Mouse (Mus musculus): Measurements from ENCODE around the gene Ly6g. TPM values are rescaled to one million over a fixed set of nuclear protein-coding genes. Genes with fewer than 3 reads are reported as not detected.
"Not testable (repeated sequence)": the region's sequence is repeated elsewhere in the genome, so short reads cannot be mapped to it uniquely, and the experiment has no call there.

Ly6g gene
- total RNA-seq (2017) = 13.8 and 35.6 TPM in 2 replicates

DNA sequence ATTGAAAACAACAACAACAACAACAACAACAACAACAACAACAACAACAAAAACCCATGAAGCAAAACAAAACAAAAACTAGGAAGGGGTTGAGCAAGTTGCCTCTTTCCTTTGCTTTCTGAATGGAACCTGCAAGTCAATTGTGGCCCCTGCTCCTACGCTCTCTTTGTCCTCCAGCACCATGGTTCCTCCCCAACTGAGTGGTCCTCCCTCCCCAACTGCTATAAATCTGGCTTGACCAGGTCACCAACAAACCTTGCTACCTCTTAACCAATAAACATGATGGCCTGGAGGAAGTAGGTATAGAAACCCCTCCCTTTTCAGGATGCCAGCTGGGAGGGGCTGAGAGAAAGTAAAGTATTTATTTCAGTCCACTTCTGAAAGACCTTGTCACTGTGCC lies at the start of gene Ly6g:
TSS of gene Ly6g (plus strand) at position 301 of the 400 bp plus-strand sequence.
- no peak; a peak in 1 of 4 replicates for ATAC-seq (replicated peaks in 1 of 2; ENCODE audit: insufficient read depth in 1 of 2, low FRiP score in 2 of 2, low TSS enrichment in 1 of 2, low read depth in 1 of 2, poor library complexity in 2 of 2, severe bottlenecking in 2 of 2)

DNA sequence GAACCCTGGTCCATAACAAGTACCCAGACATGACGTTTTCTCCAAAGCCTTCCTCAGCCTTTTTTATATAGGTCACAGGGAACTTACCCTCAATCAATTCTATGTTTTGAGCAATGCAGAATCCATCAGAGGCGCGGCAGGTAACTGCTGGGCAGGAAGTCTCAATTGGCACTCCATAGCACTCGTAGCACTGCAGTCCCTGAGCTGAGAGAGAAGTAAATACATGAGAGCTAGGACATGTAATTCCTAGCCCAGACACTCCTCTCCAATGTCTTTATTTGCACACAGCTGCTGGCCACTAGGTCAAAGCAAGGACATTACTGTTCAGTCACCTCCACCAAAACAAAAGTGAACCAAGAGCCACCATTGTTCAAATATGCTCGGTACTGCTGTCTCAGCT lies 44.6 kb upstream of the Ly6g start:
- not testable (repeated sequence) for ATAC-seq (replicated peaks in 1 of 2; ENCODE audit: insufficient read depth in 1 of 2, low FRiP score in 2 of 2, low TSS enrichment in 1 of 2, low read depth in 1 of 2, poor library complexity in 2 of 2, severe bottlenecking in 2 of 2)

DNA sequence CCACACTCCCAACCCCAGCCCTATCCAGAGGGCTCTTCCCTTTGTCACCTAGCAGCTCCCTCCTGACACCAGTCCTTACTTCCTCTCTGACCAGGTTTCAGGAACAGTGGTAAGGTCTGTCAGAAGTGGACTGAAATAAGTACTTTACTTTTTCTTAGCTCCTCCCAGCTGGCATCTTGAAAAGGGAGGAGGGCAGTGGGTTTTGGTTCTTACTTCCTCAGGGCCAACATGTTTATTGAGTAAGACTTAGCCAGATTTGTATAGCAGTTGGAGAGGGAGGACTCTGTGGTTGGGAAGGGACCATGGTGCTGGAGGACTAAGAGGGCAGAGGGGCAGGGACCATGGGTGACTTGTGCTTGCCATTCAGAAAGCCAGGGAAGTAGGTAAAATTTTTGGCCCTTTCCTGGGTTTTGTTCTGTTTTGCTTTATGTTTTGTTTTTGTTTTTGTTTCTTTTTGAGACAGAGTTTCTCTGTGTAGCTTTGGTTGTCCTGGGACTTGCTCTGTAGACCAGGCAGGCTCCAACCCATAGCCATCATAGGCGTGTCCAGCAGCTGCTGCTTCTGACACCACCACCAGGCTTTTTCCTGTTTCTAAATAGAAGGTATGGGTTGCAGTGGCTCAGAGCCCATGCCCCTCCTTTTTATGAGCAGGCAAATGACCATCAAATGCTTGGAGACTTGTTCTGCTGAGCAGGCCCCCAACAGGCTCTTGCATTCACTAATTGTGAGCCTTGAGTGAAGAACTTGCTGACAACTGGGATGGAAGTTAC lies 43.0 kb upstream of the Ly6g start, which contains the start of gene Ly6c2:
TSS of gene Ly6c2 (minus strand) at position 110 of the 770 bp plus-strand sequence.
- ATAC-seq (replicated peaks in 1 of 2; ENCODE audit: insufficient read depth in 1 of 2, low FRiP score in 2 of 2, low TSS enrichment in 1 of 2, low read depth in 1 of 2, poor library complexity in 2 of 2, severe bottlenecking in 2 of 2) = peak; percentile 56 to 70; a peak in 3 of 4 replicates

DNA sequence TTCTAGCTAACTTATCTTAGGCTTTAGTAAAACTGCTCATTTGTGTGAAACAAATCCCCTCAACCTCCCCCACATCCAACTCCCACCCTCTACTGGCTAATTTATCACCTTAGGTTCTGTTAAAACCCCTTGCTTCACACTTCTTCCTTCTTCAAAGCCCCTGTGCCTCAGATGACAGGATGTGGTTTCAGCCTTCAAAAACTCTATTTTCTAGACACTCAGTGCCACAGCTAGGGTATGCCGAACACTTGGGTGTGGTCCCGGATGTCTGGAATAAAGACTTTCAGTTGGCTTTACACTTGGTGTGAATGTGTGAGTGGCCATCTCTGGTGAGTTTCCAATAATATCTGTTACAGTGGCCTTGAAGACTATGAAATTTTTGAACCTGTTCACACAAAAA lies 38.5 kb upstream of the Ly6g start:
- peak in 1 of 2 experiments; percentile 34; a peak in 1 of 4 replicates for ATAC-seq (replicated peaks in 1 of 2; ENCODE audit: insufficient read depth in 1 of 2, low FRiP score in 2 of 2, low TSS enrichment in 1 of 2, low read depth in 1 of 2, poor library complexity in 2 of 2, severe bottlenecking in 2 of 2)

DNA sequence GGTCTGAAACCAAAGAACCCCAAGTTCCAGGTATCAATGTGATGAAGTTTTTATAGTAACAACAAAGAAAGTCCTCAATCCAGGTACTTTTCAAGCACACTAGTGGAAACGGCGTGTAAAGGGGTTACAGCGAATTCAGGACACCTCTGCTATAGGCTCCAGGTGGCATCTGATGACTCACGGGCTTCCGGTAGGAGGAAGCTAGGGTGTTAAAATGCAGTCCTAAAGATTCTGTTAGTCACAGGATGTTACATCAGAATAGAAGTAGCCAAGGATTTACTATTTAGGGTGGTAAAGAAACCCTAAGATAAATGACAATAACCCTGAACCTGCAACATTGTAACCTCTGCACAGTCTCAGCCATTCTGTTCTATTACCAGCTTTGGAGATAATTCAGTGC lies 37.6 kb upstream of the Ly6g start:
- ATAC-seq (replicated peaks in 1 of 2; ENCODE audit: insufficient read depth in 1 of 2, low FRiP score in 2 of 2, low TSS enrichment in 1 of 2, low read depth in 1 of 2, poor library complexity in 2 of 2, severe bottlenecking in 2 of 2) = peak in 1 of 2 experiments; percentile 17; a peak in 1 of 4 replicates

DNA sequence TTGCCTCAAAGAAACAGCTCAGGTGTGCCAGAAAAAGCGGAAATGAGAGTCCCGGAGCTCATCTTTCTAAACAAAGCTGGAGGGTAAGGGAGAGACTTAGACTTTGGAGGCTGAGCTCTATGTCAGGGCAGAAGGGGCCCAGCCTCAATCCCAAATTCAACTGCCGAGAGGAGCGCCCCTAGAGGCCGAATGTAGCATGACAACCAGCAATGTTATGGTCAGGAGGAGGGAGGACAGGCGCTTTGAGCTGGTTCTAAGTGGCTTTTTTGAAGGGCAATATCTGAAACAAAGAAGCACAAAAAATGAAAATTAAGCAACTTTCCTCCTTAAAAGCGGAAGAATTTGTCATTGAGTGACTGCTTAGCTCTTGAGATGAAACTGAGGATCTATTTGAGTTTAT lies 36.3 kb upstream of the Ly6g start:
- not testable (repeated sequence) for ATAC-seq (replicated peaks in 1 of 2; ENCODE audit: insufficient read depth in 1 of 2, low FRiP score in 2 of 2, low TSS enrichment in 1 of 2, low read depth in 1 of 2, poor library complexity in 2 of 2, severe bottlenecking in 2 of 2)

DNA sequence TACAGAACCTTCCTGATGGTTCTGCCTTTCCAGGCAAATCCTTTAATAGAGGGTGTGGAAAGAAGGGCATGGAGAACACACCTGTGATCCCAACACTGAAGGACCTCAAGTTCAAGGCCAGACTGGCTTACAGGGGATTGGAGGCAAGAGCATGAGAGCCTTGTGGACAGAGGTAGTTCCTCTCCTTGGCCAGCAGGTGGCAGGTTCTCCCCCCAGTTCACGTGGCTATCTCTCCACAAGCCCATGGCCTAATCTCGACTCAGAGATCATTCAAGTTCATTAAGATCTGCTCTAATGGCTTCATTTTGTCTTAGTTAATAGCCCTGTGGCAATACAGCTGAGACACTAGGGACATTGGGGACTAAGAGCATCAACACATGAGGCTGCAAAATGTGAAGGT lies 35.0 kb upstream of the Ly6g start:
- ATAC-seq (replicated peaks in 1 of 2; ENCODE audit: insufficient read depth in 1 of 2, low FRiP score in 2 of 2, low TSS enrichment in 1 of 2, low read depth in 1 of 2, poor library complexity in 2 of 2, severe bottlenecking in 2 of 2) = no peak; a peak in 1 of 4 replicates

DNA sequence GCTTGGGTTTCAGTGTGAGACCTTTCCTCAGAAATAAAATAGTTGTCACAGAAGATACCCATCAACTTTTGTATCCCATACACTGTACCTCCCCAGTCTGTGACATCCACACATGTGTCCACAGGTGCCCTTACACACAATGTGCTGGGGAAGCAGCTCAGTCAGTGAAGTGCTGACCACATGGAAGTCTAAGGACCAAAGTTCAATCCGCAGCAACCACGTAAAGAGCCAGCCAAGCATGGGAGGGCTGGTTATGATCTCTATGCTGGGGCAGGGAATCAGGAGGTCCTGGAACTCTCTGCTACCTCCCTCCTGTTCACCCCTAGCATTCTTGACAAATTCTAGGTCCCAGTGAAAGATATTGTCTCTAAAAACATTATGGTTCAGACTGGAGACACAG lies 22.7 kb upstream of the Ly6g start:
- not testable (repeated sequence) for ATAC-seq (replicated peaks in 1 of 2; ENCODE audit: insufficient read depth in 1 of 2, low FRiP score in 2 of 2, low TSS enrichment in 1 of 2, low read depth in 1 of 2, poor library complexity in 2 of 2, severe bottlenecking in 2 of 2)

DNA sequence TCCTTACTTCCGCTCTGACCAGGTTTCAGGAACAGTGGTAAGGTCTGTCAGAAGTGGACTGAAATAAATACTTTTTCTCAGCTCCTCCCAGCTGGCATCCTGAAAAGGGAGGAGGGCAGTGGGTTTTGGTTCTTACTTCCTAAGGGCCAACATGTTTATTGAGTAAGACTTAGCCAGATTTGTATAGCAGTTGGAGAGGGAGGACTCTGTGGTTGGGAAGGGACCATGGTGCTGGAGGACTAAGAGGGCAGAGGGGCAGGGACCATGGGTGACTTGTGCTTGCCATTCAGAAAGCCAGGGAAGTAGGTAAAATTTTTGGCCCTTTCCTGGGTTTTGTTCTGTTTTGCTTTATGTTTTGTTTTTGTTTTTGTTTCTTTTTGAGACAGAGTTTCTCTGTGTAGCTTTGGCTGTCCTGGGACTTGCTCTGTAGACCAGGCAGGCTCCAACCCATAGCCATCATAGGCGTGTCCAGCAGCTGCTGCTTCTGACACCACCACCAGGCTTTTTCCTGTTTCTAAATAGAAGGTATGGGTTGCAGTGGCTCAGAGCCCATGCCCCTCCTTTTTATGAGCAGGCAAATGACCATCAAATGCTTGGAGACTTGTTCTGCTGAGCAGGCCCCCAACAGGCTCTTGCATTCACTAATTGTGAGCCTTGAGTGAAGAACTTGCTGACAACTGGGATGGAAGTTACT lies 19.8 kb upstream of the Ly6g start:
- peak in 1 of 2 experiments; percentile 36; a peak in 2 of 4 replicates for ATAC-seq (replicated peaks in 1 of 2; ENCODE audit: insufficient read depth in 1 of 2, low FRiP score in 2 of 2, low TSS enrichment in 1 of 2, low read depth in 1 of 2, poor library complexity in 2 of 2, severe bottlenecking in 2 of 2)

DNA sequence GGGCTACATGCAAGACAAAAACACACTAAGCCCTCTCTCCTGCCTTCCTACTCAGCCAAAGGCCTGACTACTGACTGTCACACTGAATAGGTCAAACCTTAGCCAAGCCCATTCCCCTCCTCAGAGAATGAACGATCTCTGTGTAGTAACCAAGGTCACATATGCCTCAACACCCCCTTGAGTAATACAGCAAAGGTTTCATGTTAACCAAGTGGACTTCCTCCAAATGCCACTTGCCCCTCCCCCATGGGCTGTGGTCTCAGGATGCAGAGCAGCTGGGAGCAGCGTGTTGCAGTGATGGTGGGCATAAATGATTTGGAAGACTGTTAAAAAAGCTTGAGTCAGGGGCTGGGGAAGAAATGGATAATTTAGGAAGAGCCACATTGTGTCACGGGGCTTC lies 17.3 kb upstream of the Ly6g start:
- ATAC-seq (replicated peaks in 1 of 2; ENCODE audit: insufficient read depth in 1 of 2, low FRiP score in 2 of 2, low TSS enrichment in 1 of 2, low read depth in 1 of 2, poor library complexity in 2 of 2, severe bottlenecking in 2 of 2) = peak in 1 of 2 experiments; percentile 64; a peak in 1 of 4 replicates

DNA sequence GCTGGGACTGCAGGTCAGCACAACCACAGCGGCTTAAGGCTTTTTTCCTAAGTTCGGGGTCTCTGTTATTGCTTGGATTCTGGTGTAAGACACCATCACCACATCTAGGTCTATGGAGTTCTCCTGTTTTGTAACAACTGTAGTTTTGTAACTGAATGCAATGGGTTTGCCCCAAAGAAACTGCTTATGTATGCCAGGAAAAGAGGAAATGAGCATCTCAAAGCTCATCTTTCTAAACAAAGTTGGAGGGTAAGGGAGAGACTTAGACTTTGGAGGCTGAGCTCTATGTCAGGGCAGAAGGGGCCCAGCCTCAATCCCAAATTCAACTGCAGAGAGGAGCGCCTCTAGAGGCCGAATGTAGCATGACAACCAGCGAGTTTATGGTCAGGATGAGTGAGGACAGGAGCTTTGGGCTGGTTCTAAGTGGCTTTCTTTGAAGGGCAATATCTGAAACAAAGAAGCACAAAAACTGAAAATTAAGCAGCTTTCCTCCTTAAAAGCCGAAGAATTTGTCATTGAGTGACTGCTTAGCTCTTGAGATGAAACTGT lies 13.2 kb upstream of the Ly6g start:
- ATAC-seq (replicated peaks in 1 of 2; ENCODE audit: insufficient read depth in 1 of 2, low FRiP score in 2 of 2, low TSS enrichment in 1 of 2, low read depth in 1 of 2, poor library complexity in 2 of 2, severe bottlenecking in 2 of 2) = not testable (repeated sequence)

DNA sequence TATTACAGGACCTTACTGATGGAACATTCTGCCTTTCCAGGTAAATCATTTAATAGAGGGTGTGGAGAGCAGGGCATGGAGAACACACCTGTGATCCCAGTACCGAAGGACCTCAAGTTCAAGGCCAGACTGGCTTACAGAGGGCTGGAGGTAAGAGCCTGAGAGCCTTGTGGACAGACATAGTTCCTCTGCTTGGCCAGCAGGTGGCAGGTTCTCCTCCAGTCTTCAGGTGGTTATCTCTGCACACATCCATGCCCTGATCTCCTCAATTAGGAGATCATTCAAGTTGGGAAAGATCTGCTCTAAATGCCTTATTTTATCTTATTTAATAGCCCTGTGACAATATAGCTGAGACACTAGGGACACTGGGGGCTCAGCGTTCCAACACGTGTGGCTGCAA lies 11.3 kb upstream of the Ly6g start:
- ATAC-seq (replicated peaks in 1 of 2; ENCODE audit: insufficient read depth in 1 of 2, low FRiP score in 2 of 2, low TSS enrichment in 1 of 2, low read depth in 1 of 2, poor library complexity in 2 of 2, severe bottlenecking in 2 of 2) = no peak

DNA sequence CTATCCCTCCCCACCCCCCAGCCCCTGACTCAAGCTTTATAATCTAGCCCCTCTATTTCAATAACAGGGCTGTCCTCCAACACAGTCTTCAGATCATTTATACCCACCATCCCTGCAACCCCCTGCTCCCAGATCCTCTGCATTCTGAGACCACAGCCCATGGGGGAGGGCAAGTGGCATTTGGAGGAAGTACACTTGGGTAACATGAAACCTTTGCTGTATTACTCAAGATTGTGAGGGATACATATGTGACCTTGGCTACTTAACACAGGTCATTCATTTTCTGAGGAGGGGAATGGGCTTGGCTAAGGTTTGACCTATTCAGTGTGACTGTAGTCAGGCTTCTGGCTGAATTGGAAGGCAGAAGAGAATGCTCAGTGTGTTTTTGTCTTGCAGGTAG lies 2.0 kb upstream of the Ly6g start:
- peak in 1 of 2 experiments; percentile 36; a peak in 1 of 4 replicates for ATAC-seq (replicated peaks in 1 of 2; ENCODE audit: insufficient read depth in 1 of 2, low FRiP score in 2 of 2, low TSS enrichment in 1 of 2, low read depth in 1 of 2, poor library complexity in 2 of 2, severe bottlenecking in 2 of 2)

DNA sequence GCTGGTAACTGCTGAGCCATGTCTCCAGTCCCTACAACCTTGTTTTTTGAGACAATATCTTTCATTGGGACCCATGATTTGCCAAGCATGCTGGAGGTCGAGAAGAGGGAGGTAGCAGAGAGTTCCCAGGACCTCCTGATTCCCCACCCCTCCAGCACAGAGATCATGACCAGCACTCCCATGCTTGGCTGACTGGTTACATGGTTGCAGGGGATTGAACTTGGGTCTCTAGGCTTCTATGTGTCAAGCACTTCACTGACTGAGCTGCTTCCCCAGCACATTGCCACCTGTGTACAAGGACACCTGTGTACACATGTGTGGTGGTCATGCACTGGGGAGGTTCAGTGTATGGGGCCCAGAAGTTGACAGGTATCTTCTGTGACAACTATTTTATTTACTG lies 2.6 kb downstream of the Ly6g start:
- ATAC-seq (replicated peaks in 1 of 2; ENCODE audit: insufficient read depth in 1 of 2, low FRiP score in 2 of 2, low TSS enrichment in 1 of 2, low read depth in 1 of 2, poor library complexity in 2 of 2, severe bottlenecking in 2 of 2) = no peak

DNA sequence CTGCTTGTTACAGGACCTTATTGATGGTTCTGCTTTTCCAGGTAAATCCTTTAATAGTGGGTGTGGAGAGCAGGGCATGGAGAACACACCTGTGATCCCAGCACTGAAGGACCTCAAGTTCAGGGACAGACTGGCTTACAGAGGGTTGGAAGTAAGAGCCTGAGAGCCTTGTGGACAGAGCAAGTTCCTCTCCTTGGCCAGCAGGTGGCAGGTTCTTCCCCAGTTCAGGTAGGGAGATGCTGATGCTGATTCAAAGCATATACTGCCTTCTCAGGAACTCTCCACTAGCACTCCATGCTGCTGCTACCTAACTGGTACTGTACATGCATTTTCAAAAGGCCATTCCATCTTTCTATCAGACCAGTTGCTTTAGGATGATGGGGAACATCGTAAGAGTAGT lies 20.5 kb downstream of the Ly6g start:
- ATAC-seq (replicated peaks in 1 of 2; ENCODE audit: insufficient read depth in 1 of 2, low FRiP score in 2 of 2, low TSS enrichment in 1 of 2, low read depth in 1 of 2, poor library complexity in 2 of 2, severe bottlenecking in 2 of 2) = peak in 1 of 2 experiments; percentile 53; a peak in 1 of 4 replicates

DNA sequence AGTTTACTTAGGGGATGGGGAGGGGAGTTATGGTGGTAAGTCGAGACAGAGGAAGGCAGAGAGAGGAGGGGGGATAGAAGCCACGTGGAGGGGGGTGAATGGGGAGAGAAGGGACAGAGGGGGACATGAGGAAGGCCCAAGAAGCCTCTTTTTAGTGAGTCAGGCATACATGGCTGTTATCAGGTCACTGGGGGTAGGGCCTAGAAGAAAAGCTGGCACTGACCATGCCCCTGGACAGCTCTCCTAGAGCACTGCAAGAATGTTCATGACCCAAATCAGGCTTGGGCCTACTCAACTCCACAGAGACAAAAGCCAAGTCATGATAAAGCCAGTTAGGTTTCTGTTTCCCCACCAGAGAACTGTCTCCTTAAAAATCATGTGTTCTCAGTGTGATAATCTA lies 31.3 kb downstream of the Ly6g start:
- no peak for ATAC-seq (replicated peaks in 1 of 2; ENCODE audit: insufficient read depth in 1 of 2, low FRiP score in 2 of 2, low TSS enrichment in 1 of 2, low read depth in 1 of 2, poor library complexity in 2 of 2, severe bottlenecking in 2 of 2)

DNA sequence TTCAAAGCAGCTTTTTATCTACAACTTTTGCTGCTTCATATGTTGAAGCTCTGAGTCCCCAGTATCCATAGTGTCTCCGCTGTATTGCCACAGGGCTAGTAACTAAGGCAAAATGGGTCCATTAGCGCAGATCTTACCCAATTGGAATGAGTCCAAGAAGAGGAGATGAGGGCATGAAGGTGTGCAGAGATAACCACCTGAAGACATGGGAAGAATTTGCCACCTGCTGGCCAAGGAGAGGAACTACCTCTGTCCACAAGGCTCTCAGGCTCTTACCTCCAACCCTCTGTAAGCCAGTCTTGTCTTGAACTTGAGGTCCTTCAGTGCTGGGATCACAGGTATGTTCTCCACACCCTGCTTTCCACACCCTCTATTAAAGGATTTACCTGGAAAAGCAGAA lies 34.1 kb downstream of the Ly6g start:
- peak in 1 of 2 experiments; percentile 53; a peak in 1 of 4 replicates for ATAC-seq (replicated peaks in 1 of 2; ENCODE audit: insufficient read depth in 1 of 2, low FRiP score in 2 of 2, low TSS enrichment in 1 of 2, low read depth in 1 of 2, poor library complexity in 2 of 2, severe bottlenecking in 2 of 2)

DNA sequence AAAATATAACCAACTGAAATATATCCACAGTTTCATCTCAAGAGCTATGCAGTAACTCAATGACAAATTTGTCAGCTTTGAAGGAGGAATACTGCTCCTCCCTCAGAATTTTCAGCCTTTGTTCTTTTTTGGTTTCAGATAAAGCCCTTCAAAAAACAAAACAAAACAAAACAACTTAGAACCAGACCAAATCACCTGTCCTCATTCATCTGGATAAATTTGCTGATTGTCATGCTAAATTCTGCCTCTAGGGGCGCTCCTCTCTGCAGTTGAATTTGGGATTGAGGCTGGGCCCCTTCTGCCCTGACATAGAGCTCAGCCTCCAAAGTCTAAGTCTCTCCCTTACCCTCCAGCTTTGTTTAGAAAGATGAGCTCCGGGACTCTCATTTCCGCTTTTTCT lies 35.5 kb downstream of the Ly6g start:
- ATAC-seq (replicated peaks in 1 of 2; ENCODE audit: insufficient read depth in 1 of 2, low FRiP score in 2 of 2, low TSS enrichment in 1 of 2, low read depth in 1 of 2, poor library complexity in 2 of 2, severe bottlenecking in 2 of 2) = not testable (repeated sequence)

All from hematopoietic stem cell, adult 5-6 weeks (primary cell).